Mouse (Mus musculus): ENCODE data around the gene Ssxb5. TPM values are rescaled to one million over a fixed set of nuclear protein-coding genes. Genes with fewer than 3 reads are reported as not detected.

Gene Ssxb5
- polyA plus RNA-seq (2014; fragmentation: Illumina TruSeq; extraction: RNeasy Lipid Tissue Mini Kit (QIAGEN cat#74804); ENCODE audit: low read depth, low replicate concordance), result not detected

DNA sequence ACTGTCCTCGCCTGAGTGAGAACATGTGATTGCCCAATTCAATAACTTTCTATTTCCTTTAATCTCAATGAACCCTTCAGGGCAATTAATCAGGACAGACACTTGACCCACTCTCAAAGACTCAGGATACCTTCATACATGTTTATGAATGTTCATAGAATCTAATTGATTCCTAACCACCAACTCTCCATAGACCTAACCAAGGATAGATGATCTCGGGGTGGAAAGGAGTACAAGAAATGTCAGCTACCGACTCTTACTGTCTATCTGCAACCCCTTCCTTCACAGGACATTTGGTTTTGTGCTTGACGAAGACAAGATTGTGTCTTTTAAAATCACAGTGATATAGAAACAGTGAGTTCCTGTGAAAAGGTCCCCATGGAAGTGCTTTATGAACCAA is at the start of gene Ssxb5:
TSS of gene Ssxb5 (plus strand) at position 301 of the 400 bp plus-strand sequence.

DNA sequence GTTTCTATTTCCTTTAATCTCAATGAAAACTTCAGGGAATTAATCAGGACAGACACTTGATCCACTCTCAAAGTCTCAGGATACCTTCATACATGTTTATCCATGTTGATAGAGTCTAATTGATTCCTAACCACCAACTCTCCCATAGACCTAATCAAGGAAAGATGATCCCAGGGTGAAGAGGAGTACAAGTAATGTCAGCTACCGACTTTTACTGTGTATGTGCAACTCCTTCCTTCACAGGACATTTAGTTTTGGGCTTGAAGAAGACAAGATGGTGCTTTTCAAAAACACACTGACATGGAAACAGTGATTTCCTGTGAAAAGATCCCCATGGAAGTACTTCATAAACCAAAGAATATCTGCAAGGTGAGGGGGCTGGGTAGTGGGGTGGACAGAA is 40.2 kb downstream of the Ssxb5 start, which contains the start of gene Gm6592:
TSS of gene Gm6592 (plus strand) at position 301 of the 400 bp plus-strand sequence.

Other genes starting within 250 kb of the Ssxb5 start
- not detected for gene Ssxb3, start 211.9 kb upstream of the Ssxb5 start, polyA plus RNA-seq (2014; fragmentation: Illumina TruSeq; extraction: RNeasy Lipid Tissue Mini Kit (QIAGEN cat#74804); ENCODE audit: low read depth, low replicate concordance)
- gene Ssxb8, start 112.8 kb upstream of the Ssxb5 start, polyA plus RNA-seq (2014; fragmentation: Illumina TruSeq; extraction: RNeasy Lipid Tissue Mini Kit (QIAGEN cat#74804); ENCODE audit: low read depth, low replicate concordance), result not detected
- not detected for gene Ssx9, start 55.3 kb upstream of the Ssxb5 start, polyA plus RNA-seq (2014; fragmentation: Illumina TruSeq; extraction: RNeasy Lipid Tissue Mini Kit (QIAGEN cat#74804); ENCODE audit: low read depth, low replicate concordance)
- gene Gm6592, start 40.3 kb downstream of the Ssxb5 start, polyA plus RNA-seq (2014; fragmentation: Illumina TruSeq; extraction: RNeasy Lipid Tissue Mini Kit (QIAGEN cat#74804); ENCODE audit: low read depth, low replicate concordance), result not detected
- gene Gm5751, start 70.6 kb downstream of the Ssxb5 start, polyA plus RNA-seq (2014; fragmentation: Illumina TruSeq; extraction: RNeasy Lipid Tissue Mini Kit (QIAGEN cat#74804); ENCODE audit: low read depth, low replicate concordance), result not detected
- 0.79 TPM for gene B630019K06Rik, start 88.7 kb downstream of the Ssxb5 start, polyA plus RNA-seq (2014; fragmentation: Illumina TruSeq; extraction: RNeasy Lipid Tissue Mini Kit (QIAGEN cat#74804); ENCODE audit: low read depth, low replicate concordance)
- gene Fthl17b, start 159.3 kb downstream of the Ssxb5 start, polyA plus RNA-seq (2014; fragmentation: Illumina TruSeq; extraction: RNeasy Lipid Tissue Mini Kit (QIAGEN cat#74804); ENCODE audit: low read depth, low replicate concordance), result not detected
- not detected for gene Fthl17c, start 172.9 kb downstream of the Ssxb5 start, polyA plus RNA-seq (2014; fragmentation: Illumina TruSeq; extraction: RNeasy Lipid Tissue Mini Kit (QIAGEN cat#74804); ENCODE audit: low read depth, low replicate concordance)
- not detected for gene Fthl17d, start 183.1 kb downstream of the Ssxb5 start, polyA plus RNA-seq (2014; fragmentation: Illumina TruSeq; extraction: RNeasy Lipid Tissue Mini Kit (QIAGEN cat#74804); ENCODE audit: low read depth, low replicate concordance)
- gene Fthl17e, start 229.8 kb downstream of the Ssxb5 start, polyA plus RNA-seq (2014; fragmentation: Illumina TruSeq; extraction: RNeasy Lipid Tissue Mini Kit (QIAGEN cat#74804); ENCODE audit: low read depth, low replicate concordance), result not detected

All from heart, adult 10 weeks (tissue).